Mouse (Mus musculus) forebrain, embryonic 12.5 days (tissue): ENCODE results near the gene BC061237. TPM values are rescaled to one million over a fixed set of nuclear protein-coding genes. Genes with fewer than 3 reads are reported as not detected.
"Not testable (repeated sequence)": the region's sequence is repeated elsewhere in the genome, so short reads cannot be mapped to it uniquely, and the experiment has no call there.

Experiments
- ATAC-seq: fragments of 200-750 bp; cut with Nextera tagmentation; 2 replicates; pipeline ENCODE4 v1.8.0; 2017; ENCODE audit warnings: moderate TSS enrichment; ENCODE audit not compliant: low FRiP score
- H3K27ac ChIP-seq: fragments of 300-500 bp; sonication (generic); 2 replicates; pipeline ENCODE4 v1.5.1; 2016; ENCODE audit warnings: mild to moderate bottlenecking
- H3K27me3 ChIP-seq: fragments of 300-500 bp; sonication (generic); 2 replicates; pipeline ENCODE4 v1.6.1; 2016; ENCODE audit warnings: mild to moderate bottlenecking
- H3K36me3 ChIP-seq: fragments of 300-500 bp; sonication (generic); replicated peaks from 2 replicates; pipeline ENCODE4 v1.6.1; 2016; ENCODE audit warnings: mild to moderate bottlenecking
- H3K4me1 ChIP-seq: fragments of 300-500 bp; sonication (generic); 2 replicates; pipeline ENCODE4 v1.6.1; 2016
- H3K4me2 ChIP-seq: fragments of 300-500 bp; sonication (generic); 2 replicates; pipeline ENCODE4 v1.6.1; 2016; ENCODE audit warnings: mild to moderate bottlenecking, moderate library complexity
- H3K4me3 ChIP-seq: fragments of 300-500 bp; sonication (generic); replicated peaks from 2 replicates; pipeline ENCODE4 v1.5.1; 2016; ENCODE audit warnings: mild to moderate bottlenecking
- H3K9ac ChIP-seq: fragments of 300-500 bp; sonication (generic); 2 replicates; pipeline ENCODE4 v1.6.1; 2016; ENCODE audit warnings: mild to moderate bottlenecking
- H3K9me3 ChIP-seq: fragments of 300-500 bp; sonication (generic); 2 replicates; pipeline ENCODE4 v1.6.1; 2016
- WGBS: fragments of 180-500 bp; shearing (Covaris S2); methylation state at CpG from one replicate; pipeline ENCODE4 v1.1.7; 2016; 5-methylcytosine and 5-hydroxymethylcytosine counted together
- polyA plus RNA-seq: library from polyadenylated mRNA; unstranded; fragments of >200 nt; fragmentation: Nextera tagmentation; extraction: Ambion mirVana; gene quantifications from 2 replicates; pipeline ENCODE4 v1.2.1, GENCODE M21; 2016

Gene BC061237
- not detected in 2 replicates for polyA plus RNA-seq

DNA sequence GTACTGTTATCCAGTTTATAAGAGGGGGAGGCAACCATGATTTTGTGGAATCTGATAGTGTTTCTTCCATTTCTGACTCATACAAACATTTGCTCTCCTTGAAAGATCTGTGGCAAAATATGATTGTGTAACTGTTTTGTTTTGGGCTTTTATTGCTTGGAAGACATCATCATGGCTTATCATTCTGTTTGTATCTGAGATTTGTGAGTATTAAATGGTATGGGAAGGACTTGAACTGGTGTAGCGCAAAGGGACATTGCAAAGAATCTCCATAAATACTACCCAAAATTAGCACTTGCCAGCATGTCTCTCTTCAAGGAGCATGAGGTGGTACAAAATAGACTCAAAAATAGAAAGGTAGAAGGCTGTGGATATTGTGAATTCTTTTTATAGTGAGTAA lies at the start of gene BC061237:
Gene BC061237 (plus strand): TSS at position 301 of the 400 bp plus-strand sequence.
- not testable (repeated sequence) for H3K4me2 ChIP-seq, H3K9me3 ChIP-seq, H3K9ac ChIP-seq, H3K36me3 ChIP-seq, H3K27me3 ChIP-seq, H3K4me3 ChIP-seq, H3K4me1 ChIP-seq, H3K27ac ChIP-seq, ATAC-seq
- 100% methylated on average over 1 of the region's 1 CpGs for WGBS

DNA sequence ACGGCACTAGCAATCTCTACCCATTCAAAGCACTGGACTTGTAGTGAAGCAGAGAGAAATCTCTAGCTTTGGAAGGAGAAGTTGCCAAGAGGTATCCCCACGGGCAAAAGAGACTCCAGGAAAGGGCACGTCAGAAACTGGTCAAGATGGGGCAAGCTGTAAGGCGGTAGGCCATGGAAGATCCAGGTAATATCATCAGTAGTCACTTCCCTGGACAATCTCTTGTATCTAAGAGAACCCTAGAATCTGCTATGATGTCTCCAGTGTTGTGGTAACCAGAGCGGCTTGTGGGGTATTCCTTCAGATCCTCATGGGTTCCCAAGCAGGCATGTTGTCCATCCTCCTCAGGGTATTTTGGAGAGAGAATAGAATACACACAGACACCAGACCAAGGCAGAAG lies 25.7 kb downstream of the BC061237 start, which contains the start of gene Gm17093:
Gene Gm17093 (plus strand): TSS at position 301 of the 400 bp plus-strand sequence.
- not testable (repeated sequence) for H3K4me1 ChIP-seq, H3K36me3 ChIP-seq, H3K9ac ChIP-seq, H3K27me3 ChIP-seq, ATAC-seq, H3K4me2 ChIP-seq, H3K4me3 ChIP-seq, H3K27ac ChIP-seq, H3K9me3 ChIP-seq
- WGBS: 85% methylated on average over 5 of the region's 5 CpGs

DNA sequence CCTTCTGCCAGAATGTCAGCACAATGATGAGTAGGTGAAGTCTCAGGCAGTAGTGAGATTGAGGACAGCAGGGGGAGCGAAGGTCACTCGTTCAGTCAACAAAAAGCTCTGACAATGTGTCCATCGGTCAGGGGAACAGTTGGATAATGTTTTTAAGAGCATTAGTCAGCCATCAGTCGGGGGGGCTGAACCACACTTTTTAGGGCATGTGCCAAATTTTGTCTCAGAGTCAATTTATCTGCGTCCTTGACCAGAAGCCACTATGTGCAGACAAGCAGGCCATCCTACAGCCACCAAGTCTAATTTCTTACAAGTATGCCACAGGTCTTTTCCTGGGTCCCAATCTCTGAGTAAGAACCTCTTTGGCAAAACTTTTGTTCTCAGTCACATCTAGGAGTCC lies 55.7 kb downstream of the BC061237 start:
- not testable (repeated sequence) for H3K4me2 ChIP-seq, H3K27me3 ChIP-seq, H3K4me3 ChIP-seq, H3K9ac ChIP-seq, H3K4me1 ChIP-seq, H3K27ac ChIP-seq, ATAC-seq, H3K9me3 ChIP-seq, H3K36me3 ChIP-seq
- 88% methylated on average over 5 of the region's 5 CpGs for WGBS

Other genes with a start within 250 kb of the BC061237 start
- not detected in 2 replicates for gene Gm8220, start 206.9 kb upstream of the BC061237 start, polyA plus RNA-seq
- not detected in 2 replicates for gene Gm5930, start 153.9 kb upstream of the BC061237 start, polyA plus RNA-seq
- not detected in 2 replicates for gene Gm8229, start 127.1 kb upstream of the BC061237 start, polyA plus RNA-seq
- not detected in 2 replicates for gene Gm3371, start 81.8 kb upstream of the BC061237 start, polyA plus RNA-seq
- gene Gm8232, start 58.8 kb upstream of the BC061237 start, polyA plus RNA-seq: not detected in 2 replicates
- gene Gm17093, start 25.8 kb downstream of the BC061237 start, polyA plus RNA-seq: not detected in 2 replicates
- gene Gm8247, start 90.7 kb downstream of the BC061237 start, polyA plus RNA-seq: not detected in 2 replicates
- gene Gm5624, start 135.5 kb downstream of the BC061237 start, polyA plus RNA-seq: not detected in 2 replicates
- not detected in 2 replicates for gene Gm8257, start 214.0 kb downstream of the BC061237 start, polyA plus RNA-seq